Mouse (Mus musculus) spleen, adult 18-20 months (tissue): ENCODE measurements around the gene Cuedc2.
A peak's percentile ranks its signal among the peaks of the same experiment; 100 is the strongest.

Experiments used
- DNase-seq, 2 experiments: peaks; one replicate each; pipeline ENCODE4 v3.0.0; 2022; ENCODE audit warnings: mixed read lengths in 2 of 2

Gene Cuedc2

DNA sequence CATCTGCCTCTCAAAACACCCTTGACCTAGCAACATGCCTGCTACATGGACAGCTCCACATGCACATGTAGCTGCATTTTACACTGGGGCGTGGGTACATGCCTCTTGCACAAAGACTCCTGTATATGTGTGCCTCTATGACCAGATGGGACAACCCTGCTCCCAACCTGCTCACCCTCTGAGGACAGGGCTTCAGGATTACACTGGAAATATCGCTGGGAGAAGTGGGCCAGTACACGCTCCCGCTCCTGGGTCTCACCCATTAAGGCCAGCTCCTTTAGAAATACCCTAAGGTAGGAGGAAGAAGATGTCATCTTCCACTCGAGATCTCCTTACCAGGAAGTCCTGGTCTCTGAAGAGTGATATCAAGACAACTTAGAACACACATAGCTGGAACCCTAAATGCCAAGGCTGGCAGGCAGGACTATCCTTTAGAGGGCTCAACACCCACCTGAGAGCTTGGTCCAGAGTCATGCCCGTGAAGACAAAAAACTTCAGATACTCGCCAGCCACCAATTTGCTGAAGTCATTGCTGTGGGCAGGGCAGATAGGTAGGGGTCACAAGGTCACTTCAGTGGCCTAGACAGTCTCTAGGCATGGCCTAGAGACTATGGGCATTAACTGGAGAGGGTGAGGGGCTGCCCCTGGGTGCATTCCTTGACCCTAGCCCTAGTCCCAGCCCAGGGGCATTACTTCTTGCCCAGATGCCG lies 18.3 kb downstream of the Cuedc2 start:
- no peak for DNase-seq

- peak in 1 of 2 experiments; percentile 1 for DNase-seq
Measured at GRCm38 (mm10) chr19:46318586-46319378, 19.7 kb downstream of the Cuedc2 start.

GRCm38 (mm10) chr19:46318031-46318471 lies 20.5 kb downstream of the Cuedc2 start:
- no peak for DNase-seq

GRCm38 (mm10) chr19:46317546-46317885 lies 21.0 kb downstream of the Cuedc2 start:
- DNase-seq = peak; percentile 2 to 4

- DNase-seq = peak; percentile 2 to 5
Measured at GRCm38 (mm10) chr19:46316846-46317545, 21.5 kb downstream of the Cuedc2 start.

- no peak for DNase-seq
Measured at GRCm38 (mm10) chr19:46315752-46316610, 22.5 kb downstream of the Cuedc2 start.

- peak; percentile 5 for DNase-seq
Measured at GRCm38 (mm10) chr19:46314872-46315742, 23.4 kb downstream of the Cuedc2 start.

- peak; percentile 35 to 39 for DNase-seq
Measured at GRCm38 (mm10) chr19:46314151-46314601, 24.3 kb downstream of the Cuedc2 start.

- DNase-seq = peak in 1 of 2 experiments; percentile 1
Measured at GRCm38 (mm10) chr19:46313591-46313990, 24.9 kb downstream of the Cuedc2 start.

DNA sequence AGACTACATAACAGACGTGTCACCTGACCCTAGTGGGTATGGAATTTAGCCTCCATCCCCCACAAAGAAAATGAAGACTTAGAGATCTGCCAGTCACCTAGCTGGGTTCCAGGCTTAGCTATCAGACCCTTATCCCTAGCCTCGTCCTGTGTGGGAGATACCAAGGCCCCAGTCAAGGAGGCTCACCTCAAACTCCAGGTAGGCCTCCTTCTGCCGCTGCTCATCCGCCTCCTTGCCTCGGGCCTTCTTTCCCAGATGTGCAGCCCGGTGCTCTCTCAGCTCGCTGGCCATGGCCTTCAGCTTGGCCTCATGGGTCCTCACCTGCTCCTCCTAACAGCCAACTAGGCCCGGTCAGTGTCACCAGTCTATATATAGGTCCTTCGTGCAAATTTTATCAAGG lies 25.4 kb downstream of the Cuedc2 start:
- peak in 1 of 2 experiments; percentile 1 for DNase-seq

GRCm38 (mm10) chr19:46312566-46312965 lies 25.9 kb downstream of the Cuedc2 start:
- no peak for DNase-seq

GRCm38 (mm10) chr19:46311341-46311740 lies 27.2 kb downstream of the Cuedc2 start:
- no peak for DNase-seq

- no peak for DNase-seq
Measured at GRCm38 (mm10) chr19:46310312-46310865, 28.1 kb downstream of the Cuedc2 start.

- DNase-seq = no peak
Measured at GRCm38 (mm10) chr19:46309651-46310305, 28.7 kb downstream of the Cuedc2 start.

DNA sequence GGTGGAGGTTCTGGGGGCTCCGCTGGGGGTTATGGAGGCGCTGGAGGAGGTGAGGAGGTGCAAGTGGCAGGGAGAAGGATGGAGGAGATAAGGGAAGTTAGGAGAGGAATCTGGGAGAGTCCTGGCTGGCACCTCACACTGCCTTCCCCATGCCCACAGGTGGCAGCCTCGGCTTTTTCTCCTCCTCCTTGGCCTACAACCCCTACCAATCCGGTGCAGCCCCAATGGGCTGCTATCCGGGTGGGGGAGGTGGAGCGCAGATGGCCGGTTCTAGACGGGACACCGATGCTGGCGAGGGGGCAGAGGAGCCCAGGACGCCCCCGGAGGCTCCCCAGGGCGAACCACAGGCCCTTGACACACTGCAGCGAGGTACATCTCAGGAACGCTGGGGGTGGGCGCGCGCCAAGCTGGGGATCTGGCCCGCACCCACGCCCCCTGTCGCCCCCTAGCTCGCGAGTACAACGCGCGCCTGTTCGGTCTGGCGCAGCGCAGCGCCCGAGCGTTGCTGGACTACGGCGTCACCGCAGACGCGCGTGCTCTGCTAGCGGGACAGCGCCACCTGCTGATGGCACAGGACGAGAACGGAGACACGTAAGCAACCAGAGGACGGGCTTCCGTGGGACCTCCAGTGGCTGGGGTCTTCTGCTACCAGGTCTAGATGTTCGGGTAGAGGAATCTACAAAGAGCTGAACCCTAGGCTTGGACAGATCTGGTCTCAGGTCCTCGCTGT lies 29.6 kb downstream of the Cuedc2 start:
- DNase-seq = peak; percentile 70 to 87

DNA sequence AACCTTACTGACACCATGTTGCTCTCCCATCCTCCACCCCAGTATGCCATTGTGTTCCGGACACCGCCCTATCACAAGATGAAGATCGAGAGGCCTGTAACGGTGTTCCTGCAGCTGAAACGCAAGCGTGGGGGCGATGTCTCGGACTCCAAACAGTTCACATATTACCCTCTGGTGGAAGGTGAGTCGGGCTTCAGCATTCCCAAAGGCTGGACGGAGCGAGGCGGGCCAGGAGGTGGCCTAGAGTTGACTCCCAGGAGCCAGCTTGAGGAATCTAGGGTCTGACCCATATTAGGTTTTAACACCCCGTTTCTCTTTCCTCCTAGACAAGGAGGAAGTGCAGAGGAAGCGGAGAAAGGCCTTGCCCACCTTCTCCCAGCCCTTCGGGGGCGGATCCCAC lies 30.2 kb downstream of the Cuedc2 start:
- no peak for DNase-seq

GRCm38 (mm10) chr19:46307781-46308180 lies 30.7 kb downstream of the Cuedc2 start:
- DNase-seq = no peak

DNA sequence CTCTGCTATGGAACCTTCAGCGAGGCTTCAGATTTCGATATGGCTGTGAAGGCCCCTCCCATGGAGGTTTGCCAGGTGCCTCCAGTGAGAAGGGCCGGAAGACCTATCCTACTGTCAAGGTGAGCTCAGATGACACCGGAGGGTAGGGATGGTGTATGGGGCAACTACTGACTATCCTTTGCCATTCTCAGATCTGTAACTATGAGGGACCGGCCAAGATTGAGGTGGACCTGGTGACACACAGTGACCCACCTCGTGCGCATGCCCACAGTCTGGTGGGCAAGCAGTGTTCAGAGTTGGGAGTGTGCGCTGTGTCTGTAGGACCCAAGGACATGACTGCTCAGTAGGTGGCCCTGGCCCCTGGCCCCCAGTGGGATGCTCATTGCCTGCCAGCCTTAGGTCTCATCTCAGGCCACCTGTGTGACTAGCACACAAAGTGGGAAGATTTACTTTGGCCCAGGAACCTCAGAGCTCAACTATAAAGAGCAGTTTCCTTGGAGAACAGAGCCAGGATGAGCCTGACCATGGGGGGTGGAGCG lies 31.7 kb downstream of the Cuedc2 start:
- DNase-seq = no peak

GRCm38 (mm10) chr19:46306268-46306610 lies 32.3 kb downstream of the Cuedc2 start:
- no peak for DNase-seq
